Mouse (Mus musculus) forebrain, embryonic 11.5 days (tissue): ENCODE measurements at regions not wholly inside any gene's neighbourhood (a gene's known extent, or its start where the extent isn't known, plus 50 kb on each side); places are given as distances from the start of the nearest gene placed in this dataset.

Source experiments
- ATAC-seq: fragments of 200-750 bp; cut with Nextera tagmentation; replicated peaks from 2 replicates; pipeline ENCODE4 v1.8.0; 2017; ENCODE audit warnings: moderate TSS enrichment; ENCODE audit not compliant: low FRiP score
- DNase-seq: peaks from one replicate; pipeline ENCODE4 v3.0.0-alpha.2; 2017; ENCODE audit warnings: low spot score
- H3K27ac ChIP-seq: fragments of 300-500 bp; sonication (generic); 2 replicates; pipeline ENCODE4 v1.5.1; 2014; ENCODE audit warnings: low read depth, low read length
- H3K27me3 ChIP-seq: fragments of 300-500 bp; sonication (generic); 2 replicates; pipeline ENCODE4 v1.6.1; 2014; ENCODE audit warnings: mild to moderate bottlenecking, low read length, mixed read lengths; ENCODE audit not compliant: control insufficient read depth, insufficient read depth
- H3K36me3 ChIP-seq: fragments of 300-500 bp; sonication (generic); 2 replicates; pipeline ENCODE4 v1.6.1; 2014; ENCODE audit warnings: mild to moderate bottlenecking, low read length, moderate library complexity, mixed read lengths; ENCODE audit not compliant: control insufficient read depth, insufficient read depth
- H3K4me1 ChIP-seq: fragments of 300-500 bp; sonication (generic); replicated peaks from 2 replicates; pipeline ENCODE4 v1.6.1; 2014; ENCODE audit warnings: low read length, mixed read lengths; ENCODE audit not compliant: control insufficient read depth, insufficient read depth
- H3K4me2 ChIP-seq: fragments of 300-500 bp; sonication (generic); 2 replicates; pipeline ENCODE4 v1.6.1; 2014; ENCODE audit warnings: low read depth, mild to moderate bottlenecking, low read length, moderate library complexity, mixed read lengths; ENCODE audit not compliant: severe bottlenecking
- H3K4me3 ChIP-seq: fragments of 300-500 bp; sonication (generic); 2 replicates; pipeline ENCODE4 v1.5.1; 2014; ENCODE audit warnings: low read depth, low read length
- H3K9ac ChIP-seq: fragments of 300-500 bp; sonication (generic); 2 replicates; pipeline ENCODE4 v1.6.1; 2014; ENCODE audit warnings: low read length
- H3K9me3 ChIP-seq: fragments of 300-500 bp; sonication (generic); 2 replicates; pipeline ENCODE4 v1.6.1; 2016; ENCODE audit warnings: low read length, mixed read lengths; ENCODE audit not compliant: control insufficient read depth
- WGBS: fragments of 180-500 bp; shearing (Covaris S2); extraction: QIAGEN DNeasy Blood & Tissue Kit; methylation state at CpG from one replicate; pipeline ENCODE4 v1.1.7; 2014; 5-methylcytosine and 5-hydroxymethylcytosine counted together

GRCm38 (mm10) chr12:51294971-51295477 lies 52.8 kb upstream of the G2e3 start:
- Histone ChIP-seq H3K4me1 (no peaks in the 10 kb centered on the region), H3K27ac (no peak overlapping the region), H3K27me3 (no peaks in the 10 kb centered on the region), H3K9me3 (no peaks in the 10 kb centered on the region), H3K9ac (no peak overlapping the region), H3K36me3 (no peaks in the 10 kb centered on the region), H3K4me3 (no peak overlapping the region), H3K4me2 (no peak overlapping the region)
- 88% methylated on average over 4 of the region's 4 CpGs for WGBS
- ATAC-seq (no peak), DNase-seq (no peak)

- H3K27me3 ChIP-seq, result no peaks in the 10 kb centered on the region
- ATAC-seq (no peak), DNase-seq (no peak)
- H3K4me2 ChIP-seq, result no peak overlapping the region
- 89% methylated on average over 1 of the region's 1 CpGs for WGBS
- H3K9ac ChIP-seq, result no peak overlapping the region
- no peak overlapping the region for H3K4me3 ChIP-seq
- H3K36me3 ChIP-seq, result no peaks in the 10 kb centered on the region
- no peaks in the 10 kb centered on the region for H3K4me1 ChIP-seq
- H3K9me3 ChIP-seq, result no peaks in the 10 kb centered on the region
- H3K27ac ChIP-seq, result no peak overlapping the region
Observed at GRCm38 (mm10) chr12:51278358-51278757, 69.5 kb upstream of the G2e3 start.

GRCm38 (mm10) chr12:51275818-51276538 lies 71.9 kb upstream of the G2e3 start:
- Histone ChIP-seq H3K27me3 (no peaks in the 10 kb centered on the region), H3K27ac (no peak overlapping the region), H3K36me3 (no peaks in the 10 kb centered on the region), H3K9ac (no peak overlapping the region), H3K9me3 (no peaks in the 10 kb centered on the region), H3K4me3 (no peak overlapping the region), H3K4me1 (no peaks in the 10 kb centered on the region), H3K4me2 (no peak overlapping the region)
- ATAC-seq, result peak; percentile 71
- WGBS, result 49% methylated on average over 14 of the region's 14 CpGs
- DNase-seq, result no peak

GRCm38 (mm10) chr12:51273486-51273885 lies 74.4 kb upstream of the G2e3 start:
- Histone ChIP-seq H3K36me3 (no peaks in the 10 kb centered on the region), H3K4me2 (no peak overlapping the region), H3K27ac (no peak overlapping the region), H3K9ac (no peak overlapping the region), H3K4me1 (no peaks in the 10 kb centered on the region), H3K27me3 (no peaks in the 10 kb centered on the region), H3K4me3 (no peak overlapping the region), H3K9me3 (no peaks in the 10 kb centered on the region)
- no peak for ATAC-seq
- 85% methylated on average over 5 of the region's 5 CpGs for WGBS
- no peak for DNase-seq

- Histone ChIP-seq H3K4me3 (no peak overlapping the region), H3K27me3 (no peaks in the 10 kb centered on the region), H3K27ac (no peak overlapping the region), H3K9me3 (no peaks in the 10 kb centered on the region), H3K4me2 (no peak overlapping the region), H3K4me1 (no peaks in the 10 kb centered on the region), H3K9ac (no peak overlapping the region), H3K36me3 (no peaks in the 10 kb centered on the region)
- DNase-seq, result no peak
- 86% methylated on average over 7 of the region's 7 CpGs for WGBS
- ATAC-seq, result no peak
Observed at GRCm38 (mm10) chr12:51242839-51243238, 105.0 kb upstream of the G2e3 start.

- H3K9me3 ChIP-seq, result no peaks in the 10 kb centered on the region
- H3K27ac ChIP-seq, result no peak overlapping the region
- 83% methylated on average over 7 of the region's 7 CpGs for WGBS
- H3K27me3 ChIP-seq, result no peaks in the 10 kb centered on the region
- no peak overlapping the region for H3K4me2 ChIP-seq
- no peaks in the 10 kb centered on the region for H3K36me3 ChIP-seq
- H3K9ac ChIP-seq, result no peak overlapping the region
- no peaks in the 10 kb centered on the region for H3K4me1 ChIP-seq
- DNase-seq, result no peak
- no peak for ATAC-seq
- H3K4me3 ChIP-seq, result no peak overlapping the region
Observed at GRCm38 (mm10) chr12:51241131-51241781, 106.6 kb upstream of the G2e3 start.

GRCm38 (mm10) chr12:51211691-51212090 lies 136.2 kb upstream of the G2e3 start:
- DNase-seq, result no peak
- Histone ChIP-seq H3K4me1 (no peaks in the 10 kb centered on the region), H3K36me3 (no peaks in the 10 kb centered on the region), H3K9ac (no peak overlapping the region), H3K4me3 (no peak overlapping the region), H3K9me3 (no peaks in the 10 kb centered on the region), H3K27ac (no peak overlapping the region), H3K4me2 (no peak overlapping the region), H3K27me3 (no peaks in the 10 kb centered on the region)
- 50% methylated on average over 2 of the region's 2 CpGs for WGBS
- ATAC-seq, result no peak

- no peaks in the 10 kb centered on the region for H3K36me3 ChIP-seq
- no peak overlapping the region for H3K4me3 ChIP-seq
- no peak for ATAC-seq
- H3K27ac ChIP-seq, result no peak overlapping the region
- no peak for DNase-seq
- H3K4me2 ChIP-seq, result no peak overlapping the region
- no peaks in the 10 kb centered on the region for H3K4me1 ChIP-seq
- no peaks in the 10 kb centered on the region for H3K9me3 ChIP-seq
- WGBS, result 76% methylated on average over 5 of the region's 5 CpGs
- H3K27me3 ChIP-seq, result no peaks in the 10 kb centered on the region
- H3K9ac ChIP-seq, result no peak overlapping the region
Observed at GRCm38 (mm10) chr12:51196289-51196688, 151.6 kb upstream of the G2e3 start.

- 82% methylated on average over 8 of the region's 8 CpGs for WGBS
- ATAC-seq (no peak), DNase-seq (no peak)
- Histone ChIP-seq H3K4me1 (peaks cover 4% of the 10 kb centered on the region; the same call in 1 of the 2 replicates), H3K4me2 (no peak overlapping the region), H3K9me3 (no peaks in the 10 kb centered on the region), H3K4me3 (no peak overlapping the region), H3K36me3 (no peaks in the 10 kb centered on the region), H3K27me3 (no peaks in the 10 kb centered on the region), H3K27ac (no peak overlapping the region), H3K9ac (no peak overlapping the region)
Observed at GRCm38 (mm10) chr12:51195136-51195535, 152.7 kb upstream of the G2e3 start.
